Mouse (Mus musculus) heart, postnatal 25 days (tissue): Measurements from ENCODE around the gene Slc39a13. TPM values are rescaled to one million over a fixed set of nuclear protein-coding genes. Genes with fewer than 3 reads are reported as not detected.
"Not testable (repeated sequence)": the region's sequence is repeated elsewhere in the genome, so short reads cannot be mapped to it uniquely, and the experiment has no call there.

Experiments used
- DNase-seq: peaks from one replicate; pipeline ENCODE4 v3.0.0; 2022; ENCODE audit warnings: low spot score
- intact Hi-C: fragments of 180-260 bp; cut with DNase I; formaldehyde crosslinking; loops from one replicate; pipeline ENCODE4 v1.15.1; 2025
- total RNA-seq, 2 experiments: library from RNA; stranded (reverse); gene quantifications; 2 replicates each; pipeline ENCODE4 v1.2.3; 2021

Slc39a13 gene
- 10 to 100 TPM; 22.9 to 28.2 TPM for total RNA-seq

GRCm38 (mm10) chr2:91070076-91070800, at the start of gene Slc39a13:
Gene Slc39a13, minus strand, starts transcription at chr2:91070417.
- peak; percentile 95 for DNase-seq
- intact Hi-C loops: loop anchor here (1.0 to 5.0 kb wide), 2 partner anchors 31 to 127 kb away; no protein-coding TSS in a partner anchor

DNA sequence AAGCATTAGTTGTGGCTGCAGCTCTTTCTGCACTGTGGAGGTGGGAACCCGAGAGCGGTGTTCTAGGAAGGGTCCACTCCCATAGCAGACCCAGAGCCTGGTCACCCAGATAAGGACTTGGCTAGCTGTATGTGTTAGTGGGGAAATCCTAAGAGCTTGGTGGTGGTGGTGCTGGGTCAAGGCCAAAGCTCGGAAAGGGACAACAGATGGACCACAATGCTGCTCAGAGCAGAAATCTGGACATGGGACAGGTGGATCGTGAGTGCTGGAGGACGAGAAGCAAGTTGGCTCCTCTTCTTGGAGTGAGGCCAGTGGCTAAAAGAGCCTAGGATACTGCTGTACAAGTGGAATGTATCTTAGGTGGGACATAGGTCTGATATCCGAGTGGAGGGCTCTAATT, 49.3 kb upstream of the Slc39a13 start:
- intact Hi-C loops: loop anchor here (5.0 kb wide), 2 partner anchors 148 to 363 kb away; no protein-coding TSS in a partner anchor
- DNase-seq: no peak

GRCm38 (mm10) chr2:91119061-91119460, 48.8 kb upstream of the Slc39a13 start:
- no peak for DNase-seq

DNA sequence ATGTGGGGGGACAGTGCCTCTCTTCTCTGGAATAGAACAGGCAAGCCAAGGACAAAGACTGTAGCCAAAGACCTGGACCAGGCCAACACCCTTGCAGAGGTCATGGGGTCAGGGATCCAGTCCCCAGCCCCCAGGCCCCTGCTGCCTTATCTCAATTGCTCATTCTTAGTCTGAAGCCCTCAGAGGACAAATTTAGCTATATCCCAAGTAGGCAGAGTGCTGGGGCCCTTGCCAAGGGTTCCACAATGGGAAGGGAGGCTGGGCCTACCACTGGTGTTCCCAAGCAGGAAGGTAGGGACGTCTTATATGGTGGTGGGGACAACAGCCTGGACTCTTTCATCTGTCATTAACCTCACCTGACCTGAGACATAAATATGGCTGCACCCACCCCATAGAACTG, 48.4 kb upstream of the Slc39a13 start:
- DNase-seq: peak; percentile 47

More at GRCm38 (mm10) chr2:91119061-91119460, 48.8 kb upstream of the Slc39a13 start:
- intact Hi-C loops: loop anchor here (5.0 kb wide), 2 partner anchors 148 to 363 kb away; no protein-coding TSS in a partner anchor

GRCm38 (mm10) chr2:91117585-91118275, 47.5 kb upstream of the Slc39a13 start, which contains the start of gene Mybpc3:
Gene Mybpc3, plus strand, starts transcription at chr2:91118144.
- intact Hi-C loops: loop anchor here (5.0 kb wide), 2 partner anchors 150 to 365 kb away; no protein-coding TSS in a partner anchor
- DNase-seq: no peak

More for the DNA sequence above, 48.4 kb upstream of the Slc39a13 start:
- intact Hi-C loops: loop anchor here (5.0 kb wide), 2 partner anchors 149 to 364 kb away; no protein-coding TSS in a partner anchor

GRCm38 (mm10) chr2:91116842-91117241, 46.6 kb upstream of the Slc39a13 start:
- DNase-seq: no peak
- intact Hi-C loops: loop anchor here (5.0 kb wide), 2 partner anchors 150 to 365 kb away; no protein-coding TSS in a partner anchor

DNA sequence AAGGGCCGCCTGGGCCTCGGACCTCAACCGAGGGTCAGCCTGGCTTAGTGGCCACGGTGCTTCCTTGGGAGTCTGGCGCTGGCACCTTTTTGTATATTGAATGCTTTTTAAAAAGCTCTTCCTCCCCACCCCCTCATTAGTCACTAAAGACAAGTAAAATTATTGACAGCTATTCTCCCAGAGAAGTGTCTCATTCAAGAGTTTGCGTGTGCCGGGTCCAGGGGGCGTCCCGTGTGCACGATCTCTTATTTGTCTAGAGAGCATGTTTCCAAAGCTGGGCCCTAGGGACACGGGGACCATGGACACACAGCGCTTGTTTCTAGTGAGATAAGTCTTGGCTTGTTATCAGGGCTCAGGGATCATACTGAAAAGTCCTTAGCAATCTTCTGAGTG, 45.4 kb upstream of the Slc39a13 start:
- DNase-seq: no peak
- intact Hi-C loops: loop anchor here (1.0 to 5.0 kb wide), 3 partner anchors 79 to 367 kb away; no protein-coding TSS in a partner anchor

DNA sequence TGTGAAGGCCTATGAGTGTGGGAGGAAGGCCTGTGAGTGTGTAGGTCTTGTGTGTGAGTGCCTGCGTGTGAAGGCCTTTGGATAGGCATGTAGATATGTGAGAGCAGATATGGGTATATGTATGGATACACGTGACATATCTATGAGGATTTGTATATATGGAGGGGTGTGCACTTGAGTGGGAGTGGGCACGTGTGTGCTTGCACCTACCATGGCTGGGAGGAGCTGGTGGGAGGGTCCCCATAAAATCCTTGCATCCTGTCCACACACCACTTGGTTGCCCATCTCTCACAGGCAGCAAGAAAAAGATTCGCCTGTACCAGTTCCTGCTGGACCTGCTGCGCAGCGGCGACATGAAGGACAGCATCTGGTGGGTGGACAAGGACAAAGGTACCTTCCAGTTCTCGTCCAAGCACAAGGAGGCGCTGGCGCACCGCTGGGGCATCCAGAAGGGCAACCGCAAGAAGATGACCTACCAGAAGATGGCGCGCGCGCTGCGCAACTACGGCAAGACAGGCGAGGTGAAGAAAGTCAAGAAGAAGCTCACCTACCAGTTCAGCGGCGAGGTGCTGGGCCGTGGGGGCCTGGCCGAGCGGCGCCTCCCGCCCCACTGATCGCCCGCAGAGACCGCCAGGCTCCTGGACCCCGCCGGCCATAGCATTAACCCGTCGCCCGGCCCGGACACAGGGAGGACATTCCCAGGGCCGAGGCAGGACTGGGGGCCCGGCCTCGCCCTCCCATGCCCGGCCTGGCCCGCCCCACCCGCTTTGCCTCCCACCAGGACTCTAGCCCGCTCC, 44.8 kb upstream of the Slc39a13 start:
- intact Hi-C loops: loop anchor here (1.0 to 5.0 kb wide), 3 partner anchors 79 to 367 kb away; no protein-coding TSS in a partner anchor

GRCm38 (mm10) chr2:91113852-91114251, 43.6 kb upstream of the Slc39a13 start:
- intact Hi-C loops: no loop called here
- DNase-seq: no peak

More for the DNA sequence above, 44.8 kb upstream of the Slc39a13 start:
- DNase-seq: peak; percentile 85

DNA sequence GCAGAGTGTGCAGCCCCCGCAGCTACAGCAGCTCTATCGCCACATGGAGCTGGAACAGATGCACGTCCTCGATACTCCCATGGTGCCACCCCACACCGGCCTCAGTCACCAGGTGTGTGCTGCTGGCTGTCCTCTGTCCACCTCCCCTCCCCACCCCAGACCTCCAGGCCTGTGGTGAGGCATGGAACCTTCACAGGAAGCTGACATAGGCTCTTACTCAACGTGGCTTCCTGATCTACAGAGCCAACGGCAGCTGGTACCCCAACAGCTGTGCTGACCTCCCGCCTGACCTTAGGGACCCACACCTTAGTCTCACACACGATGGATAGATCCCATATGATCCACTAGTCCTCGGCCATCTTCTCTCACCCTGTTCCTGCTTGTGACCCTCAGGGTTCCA, 43.1 kb upstream of the Slc39a13 start:
- intact Hi-C loops: no loop called here
- DNase-seq: no peak

- DNase-seq: no peak
- intact Hi-C loops: no loop called here
Observed at GRCm38 (mm10) chr2:91112491-91112890, 42.3 kb upstream of the Slc39a13 start.

DNA sequence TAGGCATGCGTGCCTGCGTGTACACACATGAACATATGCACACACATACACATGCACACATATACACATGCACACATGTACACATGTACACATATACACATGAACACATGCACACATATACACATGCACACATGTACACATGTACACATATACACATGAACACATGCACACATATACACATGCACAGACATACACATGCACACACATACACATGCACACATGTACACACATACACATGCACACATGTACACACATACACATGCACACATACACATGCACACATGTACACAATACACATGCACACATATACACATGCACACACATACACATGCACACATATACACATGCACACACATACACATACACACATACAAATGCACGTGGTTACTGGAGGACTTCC, 41.6 kb upstream of the Slc39a13 start:
- DNase-seq: not testable (repeated sequence)

GRCm38 (mm10) chr2:91110429-91110828, 40.2 kb upstream of the Slc39a13 start:
- intact Hi-C loops: no loop called here
- DNase-seq: no peak

More for the DNA sequence above, 41.6 kb upstream of the Slc39a13 start:
- intact Hi-C loops: not testable (repeated sequence)

GRCm38 (mm10) chr2:91109807-91110385, 39.7 kb upstream of the Slc39a13 start:
- intact Hi-C loops: no loop called here
- DNase-seq: no peak

DNA sequence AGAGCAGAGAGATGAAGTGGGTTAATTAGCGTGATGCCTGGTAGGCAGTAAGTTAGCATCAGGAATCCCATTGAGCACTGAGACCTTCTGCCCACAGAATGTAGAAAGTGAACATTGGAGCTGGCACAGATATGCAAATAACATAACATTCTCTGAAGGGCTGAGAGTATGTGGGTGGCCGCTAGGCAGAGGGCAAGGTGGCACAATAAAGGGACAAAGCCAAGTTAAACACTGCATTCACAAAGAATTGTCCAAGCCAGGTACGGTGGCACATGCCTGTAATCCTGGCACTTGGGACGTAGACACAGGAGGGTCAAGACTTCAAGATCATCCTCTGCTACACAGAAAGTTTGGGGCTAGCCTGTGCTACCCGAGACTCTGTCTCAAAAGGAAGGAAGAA, 39.0 kb upstream of the Slc39a13 start:
- DNase-seq: no peak
- intact Hi-C loops: no loop called here

- intact Hi-C loops: no loop called here
- no peak for DNase-seq
Observed at GRCm38 (mm10) chr2:91108156-91108555, 37.9 kb upstream of the Slc39a13 start.

DNA sequence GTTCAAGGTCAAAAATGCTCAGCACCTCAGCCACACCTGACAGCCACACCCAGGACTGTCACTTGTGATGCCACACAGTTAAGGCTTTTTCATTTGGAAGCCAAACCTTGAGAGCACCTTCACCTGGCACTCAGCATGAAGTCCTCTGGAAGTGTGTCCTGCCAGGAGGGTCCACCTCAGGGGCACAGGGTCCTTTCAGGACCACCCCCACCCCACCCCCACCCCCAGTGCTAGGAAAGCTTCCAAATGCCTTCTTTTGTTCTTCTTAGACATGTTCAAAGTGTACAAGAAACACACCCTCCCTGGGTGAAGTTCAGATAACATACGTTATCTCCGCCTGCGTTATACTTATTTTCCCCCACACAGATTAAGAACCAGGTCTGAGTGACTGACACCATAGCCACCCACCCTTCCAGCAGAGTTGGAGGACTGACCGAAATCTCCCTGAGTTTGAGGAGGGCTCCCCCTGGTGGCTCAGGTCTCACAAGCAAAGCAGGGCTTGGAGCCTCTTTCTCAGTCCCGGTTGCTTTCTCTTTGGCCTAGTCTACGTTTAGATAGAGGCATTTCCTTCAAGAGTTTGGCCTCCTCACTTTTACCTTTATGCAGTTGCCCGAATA, 31.0 kb upstream of the Slc39a13 start:
- peak; percentile 65 for DNase-seq
- intact Hi-C loops: loop anchor here (1.0 to 5.0 kb wide), 3 partner anchors 31 to 235 kb away; partner anchors contain the start of gene Slc39a13

- no peak for DNase-seq
- intact Hi-C loops: no loop called here
Observed at GRCm38 (mm10) chr2:91098156-91098555, 27.9 kb upstream of the Slc39a13 start.

DNA sequence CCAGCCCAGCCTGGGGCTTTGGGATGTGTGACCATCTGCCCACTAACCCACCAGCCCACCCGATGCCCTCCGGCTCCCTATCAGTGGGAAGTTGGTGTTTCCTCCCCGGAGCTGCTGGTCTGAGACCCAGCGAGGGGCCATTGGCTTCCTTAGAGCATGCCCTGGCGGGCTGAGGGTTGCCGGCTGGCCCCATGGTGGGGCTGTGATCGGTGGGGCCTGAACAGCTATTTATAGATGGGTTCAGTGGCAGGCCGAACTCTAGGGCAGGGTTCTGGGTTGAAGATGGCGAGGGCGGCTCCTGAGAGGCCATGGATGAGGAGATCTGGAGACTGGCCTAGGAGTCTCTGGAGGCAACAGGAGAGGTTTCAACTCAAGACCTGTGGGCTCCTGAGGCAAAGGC, 26.8 kb upstream of the Slc39a13 start:
- no peak for DNase-seq
- intact Hi-C loops: no loop called here
